Mouse (Mus musculus) G1E (cell line): ENCODE results near the gene Pcx.

Experiments
- CTCF ChIP-seq: IDR thresholded peaks from 2 replicates; pipeline ENCODE4 v1.5.1; 2012; ENCODE audit warnings: low read depth, low read length, inconsistent platforms, mixed read lengths
- TAL1 ChIP-seq: conservative IDR thresholded peaks from 2 replicates; pipeline ENCODE4 v1.6.1; 2012; ENCODE audit warnings: low read depth, low read length, inconsistent platforms, mixed read lengths

DNA sequence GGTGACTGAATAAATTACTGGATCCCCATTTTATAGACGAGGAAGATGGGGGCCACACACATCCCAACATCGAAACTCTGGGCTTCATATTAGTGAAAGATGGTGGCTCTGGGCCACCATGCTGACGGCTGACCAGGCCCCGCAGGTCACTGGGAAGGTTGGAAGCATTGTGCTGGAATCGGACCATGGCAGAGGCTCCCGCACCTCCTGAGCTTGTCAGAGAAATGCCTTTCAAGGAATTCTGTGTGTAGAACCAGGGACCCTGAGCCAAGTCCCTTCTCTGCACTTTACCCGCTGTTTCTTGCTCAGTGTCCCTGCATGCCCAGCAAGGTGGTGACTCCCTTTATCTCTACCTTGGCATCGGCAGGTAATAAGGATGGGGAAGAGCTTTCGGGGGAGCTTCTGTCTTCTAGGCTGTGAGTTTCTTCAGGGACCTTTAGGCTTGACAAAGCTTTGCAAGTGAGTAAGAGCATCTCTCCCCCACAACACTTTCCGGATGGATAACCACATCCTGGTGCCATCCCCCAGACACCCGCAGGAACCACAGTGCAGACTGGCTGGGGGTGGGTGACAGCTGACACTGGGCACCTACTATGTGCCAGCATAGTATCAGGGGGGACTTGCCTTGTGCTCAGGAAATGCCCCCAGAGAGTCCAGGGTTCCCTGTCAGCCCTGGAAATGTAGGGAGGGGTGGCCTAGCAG lies 34.9 kb upstream of the Pcx start:
- TF ChIP-seq CTCF (no peak), TAL1 (no peak)
